Mouse (Mus musculus) testis, adult 2 months (tissue): ENCODE measurements at regions not wholly inside any gene's neighbourhood (a gene's known extent, or its start where the extent isn't known, plus 50 kb on each side); places are given as distances from the start of the nearest gene placed in this dataset.

Experiments used
- H3K27ac ChIP-seq: fragments of 200-500 bp; 2 replicates; pipeline ENCODE4 v1.5.1; 2012; ENCODE audit warnings: low read depth, low read length; ENCODE audit not compliant: control insufficient read depth, insufficient read depth
- H3K27me3 ChIP-seq: fragments of 200-500 bp; 2 replicates; pipeline ENCODE4 v1.6.1; 2012; ENCODE audit warnings: mild to moderate bottlenecking, low read length, moderate library complexity; ENCODE audit not compliant: control insufficient read depth, insufficient read depth
- H3K36me3 ChIP-seq: fragments of 200-500 bp; 2 replicates; pipeline ENCODE4 v1.6.1; 2012; ENCODE audit warnings: mild to moderate bottlenecking, low read length; ENCODE audit not compliant: control insufficient read depth, insufficient read depth
- H3K4me1 ChIP-seq: fragments of 200-500 bp; 2 replicates; pipeline ENCODE4 v1.6.1; 2012; ENCODE audit warnings: low read length; ENCODE audit not compliant: control insufficient read depth, insufficient read depth
- H3K4me3 ChIP-seq: fragments of 200-500 bp; 2 replicates; pipeline ENCODE4 v1.5.1; 2012; ENCODE audit warnings: low read depth, mild to moderate bottlenecking, low read length, moderate library complexity, mixed read lengths; ENCODE audit not compliant: control insufficient read depth
- CTCF ChIP-seq: fragments of 200-500 bp; IDR thresholded peaks from 2 replicates; pipeline ENCODE4 v1.5.1; 2012; ENCODE audit warnings: low read depth, mild to moderate bottlenecking, inconsistent platforms, low read length, moderate library complexity; ENCODE audit not compliant: control insufficient read depth, insufficient read depth, insufficient replicate concordance
- POLR2A ChIP-seq: fragments of 200-500 bp; IDR thresholded peaks from 2 replicates; pipeline ENCODE4 v1.6.1; 2012; ENCODE audit warnings: low read depth, mild to moderate bottlenecking, inconsistent platforms, low read length, moderate library complexity; ENCODE audit not compliant: control insufficient read depth

DNA sequence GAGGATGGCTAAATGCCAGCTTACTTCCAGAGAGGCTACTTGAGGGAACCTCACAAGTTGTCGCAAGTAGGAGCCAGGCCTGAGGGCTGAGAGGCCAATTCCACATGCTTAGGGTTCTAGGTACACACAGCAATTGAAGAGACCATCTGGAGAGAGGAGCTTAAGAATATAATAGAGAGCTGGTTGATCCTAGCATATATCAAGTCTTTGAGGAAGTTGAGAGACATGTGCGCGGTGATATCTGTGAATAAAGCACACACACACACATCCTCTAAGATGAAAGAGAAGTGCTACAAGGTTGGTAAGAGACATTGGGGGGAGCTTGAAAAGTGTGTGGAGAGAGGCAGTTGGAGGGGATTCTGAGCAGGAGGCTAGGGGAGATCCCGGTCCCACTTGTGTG is 189.5 kb downstream of the Zfp462 start:
- H3K36me3 ChIP-seq, result no peaks in the 10 kb centered on the region
- no peak overlapping the region for H3K4me3 ChIP-seq
- TF ChIP-seq POLR2A (no peak), CTCF (no peak)
- no peaks in the 10 kb centered on the region for H3K4me1 ChIP-seq
- H3K27ac ChIP-seq, result no peak overlapping the region
- H3K27me3 ChIP-seq, result no peaks in the 10 kb centered on the region

DNA sequence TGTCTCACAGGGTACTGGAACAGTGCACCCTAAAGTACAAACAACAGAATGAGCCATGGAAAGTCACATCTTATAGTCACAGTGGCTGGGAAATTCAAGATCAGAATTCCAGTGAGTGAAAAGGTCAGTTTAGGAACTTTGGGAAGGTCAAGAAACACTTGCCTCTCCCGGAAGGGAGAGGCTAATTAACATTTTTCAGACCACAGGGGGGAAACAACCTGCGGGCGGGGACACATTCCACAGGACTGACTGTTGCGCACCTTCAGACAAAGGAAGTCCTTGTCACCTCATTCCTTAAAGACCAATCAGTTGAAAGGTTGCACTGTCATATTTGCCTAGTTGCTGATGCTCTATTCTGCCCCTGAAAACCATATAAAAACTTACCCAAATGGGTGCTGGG is 189.9 kb downstream of the Zfp462 start:
- H3K27me3 ChIP-seq, result no peaks in the 10 kb centered on the region
- no peak overlapping the region for H3K4me3 ChIP-seq
- TF ChIP-seq POLR2A, result no peak
- no peak for TF ChIP-seq CTCF
- H3K27ac ChIP-seq, result no peak overlapping the region
- no peaks in the 10 kb centered on the region for H3K4me1 ChIP-seq
- H3K36me3 ChIP-seq, result no peaks in the 10 kb centered on the region

DNA sequence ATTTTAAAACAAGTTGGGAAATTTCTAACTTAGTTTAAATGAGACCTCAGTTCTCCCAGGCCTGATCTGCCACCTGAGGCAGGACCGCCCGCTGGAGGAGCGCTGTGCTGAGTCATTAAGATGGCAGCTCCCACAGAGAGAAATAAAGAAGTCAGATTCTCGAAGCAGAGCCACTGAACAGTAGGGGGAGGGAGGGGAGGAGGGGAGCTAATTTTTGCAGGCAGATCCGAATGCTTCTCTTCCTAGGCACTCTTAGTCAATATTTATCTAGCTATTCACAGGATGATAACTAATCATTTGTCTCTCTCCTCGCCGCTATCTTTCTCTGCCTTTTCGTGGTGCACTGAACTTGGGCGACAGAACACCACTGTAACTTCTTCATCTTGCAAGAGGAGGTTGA is 191.4 kb downstream of the Zfp462 start:
- H3K27ac ChIP-seq, result no peak overlapping the region
- no peak for TF ChIP-seq CTCF
- H3K4me3 ChIP-seq, result no peak overlapping the region
- H3K36me3 ChIP-seq, result no peaks in the 10 kb centered on the region
- no peaks in the 10 kb centered on the region for H3K4me1 ChIP-seq
- H3K27me3 ChIP-seq, result no peaks in the 10 kb centered on the region

DNA sequence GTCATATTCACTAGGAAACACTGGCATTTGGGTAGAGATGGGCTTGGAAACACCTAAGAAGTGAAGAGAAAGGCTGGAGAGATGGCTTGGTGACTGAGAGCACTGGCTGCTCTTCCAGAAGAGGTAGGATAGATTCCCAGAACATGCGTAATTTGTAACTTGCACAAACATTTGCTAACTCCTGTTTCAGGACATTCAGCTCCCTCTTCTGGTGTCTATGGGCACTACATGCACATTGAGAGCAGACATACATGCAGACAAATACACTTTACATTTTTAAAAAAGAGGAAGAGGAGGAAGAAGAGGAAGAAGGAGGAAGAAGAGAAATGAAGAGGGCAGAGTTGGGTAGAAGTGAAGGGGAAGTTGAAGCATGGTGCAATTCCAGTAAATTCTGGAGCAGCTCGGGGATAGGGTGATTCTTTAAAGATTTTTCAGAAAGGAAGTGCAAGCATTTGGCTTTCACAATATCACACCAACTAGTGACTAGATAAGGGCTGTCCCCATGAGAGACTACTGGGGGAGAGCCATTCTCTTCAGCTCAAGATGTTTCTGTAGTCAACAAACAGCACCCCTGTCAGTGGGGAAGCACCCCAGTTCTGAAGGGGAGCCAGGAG is 193.0 kb downstream of the Zfp462 start:
- no peaks in the 10 kb centered on the region for H3K27me3 ChIP-seq
- H3K36me3 ChIP-seq, result no peaks in the 10 kb centered on the region
- H3K4me3 ChIP-seq, result no peak overlapping the region
- H3K4me1 ChIP-seq, result no peaks in the 10 kb centered on the region
- TF ChIP-seq POLR2A (no peak), CTCF (no peak)
- no peak overlapping the region for H3K27ac ChIP-seq

DNA sequence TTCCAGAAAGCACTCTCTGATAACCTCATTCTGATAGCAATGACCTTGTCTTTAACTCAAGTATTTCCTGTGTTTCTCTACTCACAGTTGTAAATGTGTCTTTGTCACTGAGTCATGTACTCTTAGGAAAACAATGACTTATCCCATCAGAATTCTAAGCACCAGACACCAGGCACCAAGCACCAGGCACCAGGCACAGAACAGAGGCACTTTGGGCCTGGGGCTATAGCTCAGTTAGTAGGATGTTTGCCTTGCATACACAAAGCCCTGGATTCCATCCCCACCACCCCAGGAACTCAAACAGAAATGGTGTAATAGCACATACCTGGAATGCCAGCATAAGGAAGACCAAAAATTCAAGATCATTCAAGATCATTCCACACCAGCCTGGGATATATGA is 196.5 kb downstream of the Zfp462 start:
- no peak for TF ChIP-seq CTCF
- no peak for TF ChIP-seq POLR2A
- H3K36me3 ChIP-seq, result no peaks in the 10 kb centered on the region
- H3K27ac ChIP-seq, result no peak overlapping the region

DNA sequence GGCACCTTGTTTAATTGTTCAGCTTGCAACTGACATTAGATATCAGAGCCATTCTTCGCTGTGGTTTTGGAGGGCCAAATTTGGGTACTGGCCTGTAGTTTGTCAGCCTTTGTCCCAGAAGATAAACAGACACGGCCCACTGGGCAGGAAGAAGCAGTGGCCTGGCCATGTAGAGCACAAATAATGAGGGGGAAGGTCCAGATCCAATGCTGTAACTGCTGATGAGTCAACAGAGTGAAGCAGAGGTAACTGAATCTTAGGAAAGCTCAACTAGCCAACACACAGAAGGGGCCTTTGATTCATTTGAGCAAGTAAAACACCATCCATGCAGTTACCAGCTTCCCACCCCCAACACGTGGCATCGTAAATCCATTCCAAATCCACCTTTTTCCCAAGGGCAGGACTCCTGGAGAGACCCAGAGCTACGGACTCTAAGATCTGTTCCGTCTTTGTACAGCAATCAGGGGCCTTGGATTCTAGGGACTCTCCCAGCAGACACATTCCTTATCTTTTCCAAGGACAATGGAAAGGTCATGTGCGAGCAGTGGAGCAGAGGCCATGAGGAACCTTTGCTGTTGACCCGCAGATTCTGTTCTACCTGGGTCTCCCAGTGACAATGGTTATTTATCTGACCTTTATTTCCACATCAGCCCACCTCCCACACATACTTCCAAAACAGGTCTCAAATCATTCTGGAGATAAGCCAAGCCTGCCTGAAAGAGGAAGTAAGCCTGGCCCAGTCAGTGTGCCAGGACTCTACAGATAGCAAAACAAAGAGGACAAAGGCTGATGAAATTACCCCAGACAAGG is 197.3 kb downstream of the Zfp462 start:
- H3K27me3 ChIP-seq, result no peaks in the 10 kb centered on the region
- peak overlapping the region; percentile 7; the same call in 1 of the 2 replicates for H3K27ac ChIP-seq
- no peak overlapping the region for H3K4me3 ChIP-seq
- H3K4me1 ChIP-seq, result no peaks in the 10 kb centered on the region
- no peaks in the 10 kb centered on the region for H3K36me3 ChIP-seq
- TF ChIP-seq CTCF (no peak), POLR2A (no peak)

More for the DNA sequence above, 196.5 kb downstream of the Zfp462 start:
- H3K4me1 ChIP-seq, result no peaks in the 10 kb centered on the region
- H3K27me3 ChIP-seq, result no peaks in the 10 kb centered on the region
- H3K4me3 ChIP-seq, result no peak overlapping the region

DNA sequence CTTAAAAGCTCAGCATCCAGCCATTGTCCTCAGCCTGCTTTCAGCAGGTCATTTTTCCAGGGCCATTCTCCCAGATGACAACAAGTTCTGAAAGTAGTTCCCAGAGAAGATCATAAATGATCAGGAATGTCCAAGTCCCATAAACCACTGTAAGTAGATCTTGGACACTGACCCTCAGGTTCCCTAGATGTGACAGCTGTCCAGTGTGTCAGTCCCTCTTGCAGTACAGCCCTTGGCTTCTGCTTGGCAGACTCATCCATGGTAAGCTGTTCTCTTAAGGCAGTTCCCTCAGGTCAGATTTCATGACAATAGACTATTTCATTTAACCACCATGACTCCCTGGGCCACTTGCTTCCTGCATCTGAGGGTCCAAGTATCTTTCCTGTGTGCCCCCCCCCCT is 198.6 kb downstream of the Zfp462 start:
- H3K27me3 ChIP-seq, result no peaks in the 10 kb centered on the region
- no peak overlapping the region for H3K4me3 ChIP-seq
- no peaks in the 10 kb centered on the region for H3K36me3 ChIP-seq
- no peaks in the 10 kb centered on the region for H3K4me1 ChIP-seq
- no peak overlapping the region for H3K27ac ChIP-seq
- TF ChIP-seq POLR2A (no peak), CTCF (no peak)
